In the genomic region with DNA sequence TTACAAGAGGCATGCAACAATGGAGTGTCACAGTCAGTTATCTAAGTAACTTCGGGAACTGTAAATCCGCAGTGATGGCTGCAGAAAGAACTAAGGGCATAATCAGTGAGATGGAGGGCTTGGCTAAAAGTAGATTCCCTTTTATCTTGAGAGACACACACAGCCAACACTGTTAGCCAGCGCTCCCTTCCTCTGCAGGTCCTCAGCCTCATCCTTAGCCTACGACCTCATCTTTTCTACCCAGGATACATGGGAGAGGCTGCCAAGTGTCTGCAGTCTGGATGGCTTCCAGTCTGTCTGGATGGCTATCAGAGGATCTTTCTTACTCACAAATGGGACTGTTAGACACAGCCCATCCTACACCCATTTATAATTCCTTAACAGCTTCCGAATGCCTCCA, we compare ENCODE assay signal across 9 mouse cellular contexts.
DNase-seq lines count a peak whose midpoint lies in the region; ATAC-seq lines count a peak whose summit lies in the region.
"Had no signal": no experiment of that assay in that cellular context is flagged by ENCODE, and none has a peak within 500 bp of the region (broad histone marks: within the 10 kb centered on the region; RNA-seq: fewer than 3 reads in every experiment).

No protein-coding gene starts in this region.

- no peak overlapping the region for H3K4me3 ChIP-seq in hindbrain, embryonic 16.5 days (ENCODE audit: low read length)
- H3K4me3 ChIP-seq in hindbrain, embryonic 11.5 days (ENCODE audit: low read depth, low read length): no peak overlapping the region

- H3K27ac ChIP-seq in hindbrain, embryonic 16.5 days (ENCODE audit: low read depth, low read length): no peak overlapping the region
- no peak overlapping the region for H3K27ac ChIP-seq in hindbrain, embryonic 11.5 days (ENCODE audit: low read depth, low read length)

- 76% methylated on average over 5 of the region's 5 CpGs for WGBS in hindbrain, embryonic 16.5 days
- 95% methylated on average over 5 of the region's 5 CpGs for WGBS in hindbrain, embryonic 11.5 days

- no peaks in the 10 kb centered on the region for H3K9me3 ChIP-seq in hindbrain, embryonic 16.5 days (ENCODE audit: control insufficient read depth, low read length)
- H3K9me3 ChIP-seq in hindbrain, embryonic 11.5 days (ENCODE audit: control insufficient read depth, low read length): no peaks in the 10 kb centered on the region

- H3K36me3 ChIP-seq in hindbrain, embryonic 16.5 days (ENCODE audit: control insufficient read depth, insufficient read depth, low read length): no peaks in the 10 kb centered on the region
- H3K36me3 ChIP-seq in hindbrain, embryonic 11.5 days (ENCODE audit: control insufficient read depth, insufficient read depth, low read length): no peaks in the 10 kb centered on the region

- peaks cover 2% of the 10 kb centered on the region for H3K4me1 ChIP-seq in hindbrain, embryonic 16.5 days (ENCODE audit: control insufficient read depth, insufficient read depth, low read depth, low read length)
- no peaks in the 10 kb centered on the region for H3K4me1 ChIP-seq in hindbrain, embryonic 11.5 days (replicated peaks; ENCODE audit: control insufficient read depth, insufficient read depth, low read length)

- no peak overlapping the region for H3K9ac ChIP-seq in hindbrain, embryonic 16.5 days (ENCODE audit: low read depth, low read length)
- no peak overlapping the region for H3K9ac ChIP-seq in hindbrain, embryonic 11.5 days (ENCODE audit: low read depth, low read length)
- H3K9ac ChIP-seq: liver, postnatal 0 days had no signal

- H3K27me3 ChIP-seq in hindbrain, embryonic 16.5 days (replicated peaks; ENCODE audit: control insufficient read depth, insufficient read depth, low read length): no peaks in the 10 kb centered on the region
- H3K27me3 ChIP-seq in hindbrain, embryonic 11.5 days (ENCODE audit: control insufficient read depth, insufficient read depth, low read length): no peaks in the 10 kb centered on the region

- H3K4me2 ChIP-seq in hindbrain, embryonic 16.5 days (ENCODE audit: low read length): no peak overlapping the region
- no peak overlapping the region for H3K4me2 ChIP-seq in hindbrain, embryonic 11.5 days (replicated peaks; ENCODE audit: low read depth, low read length)

- DNase-seq in hindbrain, embryonic 11.5 days (ENCODE audit: low spot score): no peak
- peak; percentile 72 for DNase-seq in Muller cell, postnatal 12 days (ENCODE audit: inconsistent ontology term)
- DNase-seq in adrenal gland, postnatal 36 days: peak; percentile 22 to 41
- peak; percentile 82 for DNase-seq in lung, postnatal 10 days
- no peak for DNase-seq in spleen, adult 12 weeks (ENCODE audit: low spot score)
- DNase-seq: liver, postnatal 0 days had no signal

- peak; percentile 34; the same call in 1 of the 2 replicates for ATAC-seq in hindbrain, embryonic 16.5 days
- no peak for ATAC-seq in hindbrain, embryonic 11.5 days (ENCODE audit: low FRiP score)
- ATAC-seq in erythroid progenitor cell, adult 5-6 weeks (replicated peaks; ENCODE audit: low FRiP score, poor library complexity, severe bottlenecking): no peak
- ATAC-seq: intestine, postnatal 0 days; liver, postnatal 0 days had no signal

Comparison
In these comparisons a context has a peak if more than half of its experiments do, and no peak if none do; other contexts are left out.
1. DNase-seq: peak in Muller cell, postnatal 12 days (single experiment), adrenal gland, postnatal 36 days (2 of 2) and lung, postnatal 10 days (single experiment); none in hindbrain, embryonic 11.5 days (single experiment) and spleen, adult 12 weeks (single experiment).